ENCODE assay signal across 10 mouse cellular contexts in genomic region chr10:83184480-83185069, GRCm38 (mm10).
A peak's percentile ranks its signal among the peaks of the same experiment; 100 is the strongest.
DNase-seq lines count a peak whose midpoint lies in the region; ATAC-seq lines count a peak whose summit lies in the region.
"Had no signal": no experiment of that assay in that cellular context is flagged by ENCODE, and none has a peak within 500 bp of the region (broad histone marks: within the 10 kb centered on the region; RNA-seq: fewer than 3 reads in every experiment).

No protein-coding gene starts in this region.

- H3K9me3 ChIP-seq in embryonic facial prominence, embryonic 13.5 days, result no peaks in the 10 kb centered on the region
- no peaks in the 10 kb centered on the region for H3K9me3 ChIP-seq in embryonic facial prominence, embryonic 10.5 days
- no peaks in the 10 kb centered on the region for H3K9me3 ChIP-seq in heart, embryonic 14.5 days (ENCODE audit: control insufficient read depth, low read length)

- no peak overlapping the region for H3K4me3 ChIP-seq in embryonic facial prominence, embryonic 13.5 days
- no peak overlapping the region for H3K4me3 ChIP-seq in embryonic facial prominence, embryonic 10.5 days
- no peak overlapping the region for H3K4me3 ChIP-seq in heart, embryonic 14.5 days (ENCODE audit: control insufficient read depth in 1 of 2, insufficient read depth in 1 of 2, low read depth in 1 of 2, low read length in 2 of 2)
- H3K4me3 ChIP-seq: erythroblast, embryonic 14.5 days had no signal

- no peak for ATAC-seq in embryonic facial prominence, embryonic 13.5 days (ENCODE audit: insufficient number of reproducible peaks, insufficient read depth, low FRiP score, low TSS enrichment, low read depth)
- ATAC-seq in heart, embryonic 14.5 days (ENCODE audit: insufficient number of reproducible peaks, insufficient read depth, low FRiP score, low read depth), result no peak
- ATAC-seq in neutrophil, adult 5-6 weeks (ENCODE audit: extremely low read depth, insufficient number of reproducible peaks, low FRiP score, poor library complexity, severe bottlenecking), result peak; percentile 21; the same call in 1 of the 2 replicates

- H3K36me3 ChIP-seq in embryonic facial prominence, embryonic 13.5 days, result no peaks in the 10 kb centered on the region
- no peaks in the 10 kb centered on the region for H3K36me3 ChIP-seq in embryonic facial prominence, embryonic 10.5 days (replicated peaks)
- H3K36me3 ChIP-seq in heart, embryonic 14.5 days (ENCODE audit: control insufficient read depth, insufficient read depth, low read length), result no peaks in the 10 kb centered on the region

- no peak overlapping the region for H3K9ac ChIP-seq in embryonic facial prominence, embryonic 13.5 days
- H3K9ac ChIP-seq in heart, embryonic 14.5 days (ENCODE audit: low read length), result no peak overlapping the region

- no peak for DNase-seq in embryonic facial prominence, embryonic 10.5 days (ENCODE audit: low spot score)
- peak; percentile 37 for DNase-seq in ovary, postnatal 14 days (ENCODE audit: low spot score)
- no peak for DNase-seq in ovary, postnatal 36 days (ENCODE audit: low spot score)
- peak; percentile 58 to 68 for DNase-seq in layer of hippocampus, postnatal 10 days (ENCODE audit: low spot score in 2 of 2)
- DNase-seq in urinary bladder, postnatal 10 days (ENCODE audit: low spot score), result no peak

- H3K4me2 ChIP-seq in embryonic facial prominence, embryonic 13.5 days, result no peak overlapping the region
- 0 out of 2 replicates have a peak overlapping the region, but pooled peaks have one; percentile 4 for H3K4me2 ChIP-seq in heart, embryonic 14.5 days (ENCODE audit: low read length)

- peaks cover 46% of the 10 kb centered on the region for H3K4me1 ChIP-seq in embryonic facial prominence, embryonic 13.5 days
- peaks cover 35% of the 10 kb centered on the region for H3K4me1 ChIP-seq in embryonic facial prominence, embryonic 10.5 days
- H3K4me1 ChIP-seq in heart, embryonic 14.5 days (ENCODE audit: control insufficient read depth in 2 of 2, insufficient read depth in 2 of 2, low read length in 2 of 2), result peaks cover 19 to 32% of the 10 kb centered on the region in 2 experiments

- whole genome bisulfite sequencing in embryonic facial prominence, embryonic 13.5 days, result 43% methylated on average over 7 of the region's 7 CpGs
- 76% methylated on average over 7 of the region's 7 CpGs for WGBS in embryonic facial prominence, embryonic 10.5 days
- WGBS in heart, embryonic 14.5 days, result 54% methylated on average over 7 of the region's 7 CpGs

- peak overlapping the region; percentile 55 for H3K27ac ChIP-seq in embryonic facial prominence, embryonic 13.5 days
- no peak overlapping the region for H3K27ac ChIP-seq in embryonic facial prominence, embryonic 10.5 days (replicated peaks)
- H3K27ac ChIP-seq in heart, embryonic 14.5 days (replicated peaks in 1 of 2; ENCODE audit: control insufficient read depth in 1 of 2, insufficient read depth in 1 of 2, low read depth in 2 of 2, low read length in 2 of 2), result peak overlapping the region; percentile 4 to 22; a peak in 1 of 4 replicates

- H3K27me3 ChIP-seq in embryonic facial prominence, embryonic 13.5 days, result no peaks in the 10 kb centered on the region
- no peaks in the 10 kb centered on the region for H3K27me3 ChIP-seq in embryonic facial prominence, embryonic 10.5 days (replicated peaks; ENCODE audit: low read depth, poor library complexity, severe bottlenecking)
- H3K27me3 ChIP-seq in heart, embryonic 14.5 days (ENCODE audit: control insufficient read depth, insufficient read depth, low read length), result no peaks in the 10 kb centered on the region
- H3K27me3 ChIP-seq: CH12.LX had no signal

Comparison
In these comparisons a context has a peak if more than half of its experiments do, and no peak if none do; other contexts are left out.
1. DNase-seq: peak in ovary, postnatal 14 days (single experiment) and layer of hippocampus, postnatal 10 days (2 of 2); none in embryonic facial prominence, embryonic 10.5 days (single experiment), ovary, postnatal 36 days (single experiment) and urinary bladder, postnatal 10 days (single experiment).